Mouse (Mus musculus) cerebellum, adult 9-10 months (tissue): ENCODE measurements around the gene Ung.
A peak's percentile ranks its signal among the peaks of the same experiment; 100 is the strongest.

Experiments
- DNase-seq: peaks from one replicate; pipeline ENCODE4 v3.0.0; 2022

The Ung gene

DNA sequence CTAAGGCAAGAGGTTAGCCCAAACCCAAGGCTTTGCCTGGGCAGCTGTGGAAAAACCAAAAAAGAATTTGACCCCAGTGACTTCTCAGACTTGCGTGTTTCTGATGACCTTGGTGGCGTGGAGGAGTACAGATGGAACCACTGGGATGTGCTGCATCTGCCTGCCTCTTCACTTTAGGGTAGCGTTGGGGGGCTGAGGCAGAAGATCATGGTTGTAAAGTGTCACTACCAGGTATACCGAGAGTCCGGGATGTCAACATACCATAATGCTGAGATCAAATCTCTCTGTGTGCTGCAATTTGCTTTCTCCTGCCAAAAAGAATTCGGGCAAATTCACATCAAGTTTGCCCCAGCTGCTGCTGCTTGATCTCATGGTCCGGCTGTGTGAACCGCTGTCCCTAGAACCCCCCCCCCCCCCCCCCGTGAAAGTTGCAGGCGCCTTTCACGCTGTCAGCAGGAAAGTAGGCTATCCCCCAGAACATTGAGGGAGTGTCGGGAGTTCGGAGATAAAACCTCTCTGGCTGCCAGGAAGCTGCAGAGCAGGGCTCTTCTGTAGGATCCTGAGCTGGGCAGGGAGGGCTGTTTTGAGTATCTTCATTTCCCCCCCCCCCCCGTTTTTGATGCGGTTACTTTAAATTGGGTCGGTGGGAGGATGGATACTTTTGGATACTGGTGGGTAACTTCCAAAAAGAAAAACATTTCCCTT lies 43.8 kb downstream of the Ung start:
- DNase-seq: no peak

GRCm38 (mm10) chr5:114174639-114175038 lies 44.5 kb downstream of the Ung start:
- peak; percentile 12 for DNase-seq

DNA sequence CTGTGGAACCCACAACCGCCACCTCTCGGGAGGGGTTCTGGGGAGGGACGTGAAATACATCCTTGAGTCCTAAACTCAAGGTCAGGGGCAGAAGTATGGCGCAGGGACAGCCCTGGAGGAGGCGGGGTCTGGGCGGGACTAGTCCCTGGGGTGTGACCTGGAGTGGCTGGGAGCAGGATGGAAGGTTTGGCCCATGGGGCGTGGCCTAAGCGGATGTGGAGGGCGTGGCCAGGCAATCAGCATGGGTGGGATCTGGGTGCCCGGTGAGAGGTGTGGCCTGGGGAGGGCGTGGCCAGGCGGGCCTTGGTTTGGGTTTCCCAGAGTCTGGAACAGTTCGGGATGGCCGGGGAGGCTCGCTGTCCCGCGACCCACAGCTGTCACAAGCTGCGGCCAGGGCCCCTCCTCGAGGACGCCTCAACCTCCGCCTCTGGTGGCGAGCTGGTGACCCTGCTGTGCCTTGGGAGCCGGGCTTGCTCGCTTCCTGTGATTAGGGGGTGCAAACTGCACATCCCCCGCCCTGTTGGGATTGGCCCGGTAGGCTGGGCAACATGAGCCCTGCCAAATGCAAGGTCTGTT lies 45.5 kb downstream of the Ung start:
- peak; percentile 38 for DNase-seq

DNA sequence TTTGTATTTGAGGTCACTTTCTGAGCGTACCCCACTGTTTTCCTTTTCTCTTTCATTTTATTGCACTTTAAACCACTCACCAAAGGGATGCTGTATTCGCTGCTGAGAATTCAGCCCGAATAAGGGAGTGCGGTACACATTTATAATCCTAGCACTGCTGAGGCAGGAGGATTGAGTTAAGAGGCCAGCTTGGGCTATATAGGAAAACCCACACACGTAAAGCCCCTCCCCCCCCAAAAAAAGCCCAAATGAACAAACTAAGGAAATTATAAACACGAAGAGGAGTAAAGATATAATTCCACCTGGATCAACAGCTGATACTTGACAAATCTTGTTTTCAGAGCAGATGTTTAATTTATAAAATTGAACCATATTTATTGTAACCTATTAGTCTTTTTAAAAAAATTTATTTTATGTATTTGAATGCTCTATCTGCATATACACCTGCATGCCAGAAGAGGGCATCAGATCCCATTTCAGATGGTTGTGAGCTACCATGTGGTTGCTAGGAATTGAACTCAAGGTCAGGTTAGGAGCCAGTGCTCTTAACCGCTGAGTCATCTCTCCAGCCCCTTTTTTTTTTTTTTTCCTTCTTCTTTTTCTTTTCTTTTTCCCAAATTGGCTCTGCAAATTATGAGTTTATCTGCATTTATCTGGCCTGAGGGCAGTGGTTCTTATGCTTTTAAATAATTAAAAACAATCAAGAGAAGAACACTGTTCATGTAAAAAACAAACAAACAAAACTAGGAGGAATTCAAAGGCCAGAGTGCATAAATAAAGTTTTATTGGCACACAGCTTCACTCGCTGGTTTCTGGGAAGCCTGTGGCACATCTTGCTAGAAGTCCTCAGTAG lies 46.6 kb downstream of the Ung start:
- DNase-seq: no peak

- no peak for DNase-seq
Measured at GRCm38 (mm10) chr5:114177966-114178719, 48.0 kb downstream of the Ung start.

DNA sequence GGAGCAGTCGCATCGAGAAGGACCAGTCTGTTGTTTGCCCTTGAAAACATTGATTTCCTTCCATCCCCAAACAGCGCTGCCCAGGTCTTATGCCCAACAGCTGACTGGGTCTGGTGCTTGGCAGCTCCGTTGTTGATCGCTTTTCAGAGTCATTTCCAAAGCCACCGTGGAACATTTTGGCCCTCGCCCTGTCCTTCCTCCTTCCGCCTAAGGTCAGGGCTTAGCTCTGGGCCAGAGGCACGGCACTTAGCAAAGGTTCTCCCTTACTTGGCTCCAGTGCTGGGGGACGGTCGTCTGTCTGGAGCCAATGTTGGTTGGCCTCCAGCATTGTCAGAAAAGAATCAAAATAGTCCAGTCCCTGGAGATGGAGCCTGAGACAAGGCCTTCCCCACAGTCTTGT lies 49.4 kb downstream of the Ung start:
- no peak for DNase-seq

- no peak for DNase-seq
Measured at GRCm38 (mm10) chr5:114183493-114183892, 53.3 kb downstream of the Ung start.

DNA sequence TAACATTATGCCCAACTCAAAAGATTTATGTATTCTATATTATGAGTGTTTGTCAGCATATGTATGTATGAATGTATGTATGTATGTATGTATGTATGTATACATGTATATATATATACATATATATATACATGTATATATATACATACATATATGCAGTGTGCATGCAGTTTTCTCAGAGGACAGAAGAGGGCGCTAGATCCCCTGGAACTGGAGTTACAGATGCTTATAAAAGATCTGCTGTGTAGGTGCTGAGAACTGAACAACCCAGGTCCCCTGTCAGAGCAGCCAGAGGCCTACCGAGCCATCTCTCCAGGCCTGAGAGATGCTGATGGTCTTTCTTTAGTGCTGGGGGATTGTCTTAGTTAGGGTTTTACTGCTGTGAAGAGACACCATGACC lies 56.9 kb downstream of the Ung start:
- no peak for DNase-seq
